Comparison of ENCODE assay signal across 7 mouse cellular contexts in the genomic region with DNA sequence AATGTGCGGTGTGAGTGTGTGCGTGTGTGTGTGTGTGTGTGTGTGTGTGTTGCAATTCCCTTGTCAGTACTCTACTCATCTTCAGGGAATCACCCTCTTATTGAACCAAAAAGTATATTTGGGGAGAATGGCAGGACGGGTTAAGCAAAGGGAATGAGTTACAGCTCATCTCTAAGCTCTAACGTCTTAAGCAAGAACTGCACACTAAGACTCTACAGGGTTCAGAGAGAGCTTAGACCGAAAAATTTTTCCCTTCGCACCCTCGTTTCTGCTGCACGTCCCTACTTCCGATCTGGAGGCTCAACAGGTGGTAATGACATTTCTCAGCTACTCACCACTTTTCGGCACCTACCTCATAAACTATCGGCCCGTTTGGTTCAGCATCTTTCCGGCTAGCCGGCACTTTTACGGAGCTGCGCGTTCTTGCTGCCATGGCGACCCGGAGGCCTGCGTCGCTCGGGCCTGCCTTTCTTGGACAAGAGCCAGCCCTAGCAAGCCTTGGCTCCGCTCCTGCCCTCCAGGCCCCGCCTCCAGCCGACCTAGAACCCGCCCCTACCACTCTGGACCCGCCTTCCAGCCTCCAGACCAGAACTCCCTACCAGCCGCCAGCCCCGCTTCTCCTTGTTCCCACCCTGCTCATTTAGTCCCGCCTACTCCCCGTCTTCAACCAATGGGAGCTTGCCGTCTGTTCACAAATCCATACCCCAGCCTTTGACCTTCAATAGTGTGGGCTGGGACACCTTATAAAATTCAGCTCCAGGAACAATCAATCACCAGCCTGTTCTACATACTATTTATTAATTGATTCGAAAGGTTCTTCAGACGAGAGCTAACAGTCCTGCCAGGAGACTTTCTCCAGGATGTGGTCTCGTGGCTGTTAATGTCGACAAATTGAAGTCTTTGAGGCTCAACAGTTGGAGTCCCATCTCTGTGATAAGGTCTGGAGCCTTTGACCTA. TPM values are rescaled to one million over a fixed set of nuclear protein-coding genes. Genes with fewer than 3 reads are reported as not detected.
DNase-seq lines count a peak whose midpoint lies in the region; ATAC-seq and TF ChIP-seq lines count a peak whose summit lies in the region.

A gene (minus strand): TSS at position 604 of the 957 bp plus-strand sequence.

- H3K9ac ChIP-seq in embryonic facial prominence, embryonic 15.5 days, result no peak within 1 kb of the TSS
- peak within 1 kb of the TSS; percentile 25; the same call in 1 of the 2 replicates for H3K9ac ChIP-seq in kidney, embryonic 14.5 days (ENCODE audit: low read depth, low read length)
- no peak within 1 kb of the TSS for H3K9ac ChIP-seq in limb, embryonic 14.5 days (ENCODE audit: low read depth, low read length, severe bottlenecking)
- no peak within 1 kb of the TSS for H3K9ac ChIP-seq in midbrain, postnatal 0 days (replicated peaks; ENCODE audit: low read length, poor library complexity, severe bottlenecking)

- no peaks in the 10 kb centered on the region for H3K9me3 ChIP-seq in embryonic facial prominence, embryonic 15.5 days (replicated peaks)
- H3K9me3 ChIP-seq in kidney, embryonic 14.5 days (ENCODE audit: control insufficient read depth, low read length), result no peaks in the 10 kb centered on the region
- no peaks in the 10 kb centered on the region for H3K9me3 ChIP-seq in limb, embryonic 14.5 days (ENCODE audit: control insufficient read depth, low read length)
- no peaks in the 10 kb centered on the region for H3K9me3 ChIP-seq in midbrain, postnatal 0 days (ENCODE audit: low read length)

- ATAC-seq in embryonic facial prominence, embryonic 15.5 days (ENCODE audit: insufficient number of reproducible peaks, low FRiP score, low TSS enrichment, low read depth), result peak; percentile 93
- peak; percentile 99 for ATAC-seq in kidney, embryonic 14.5 days (ENCODE audit: low FRiP score, low TSS enrichment)
- peak; percentile 96 for ATAC-seq in limb, embryonic 14.5 days (ENCODE audit: low FRiP score, low read depth)
- peak; percentile 95 for ATAC-seq in midbrain, postnatal 0 days (ENCODE audit: low FRiP score)

- H3K27ac ChIP-seq in bone marrow macrophage, adult 2 months (ENCODE audit: insufficient read depth, low read depth, low read length), result no peak within 1 kb of the TSS
- H3K27ac ChIP-seq in embryonic facial prominence, embryonic 15.5 days (replicated peaks), result no peak within 1 kb of the TSS
- no peak within 1 kb of the TSS for H3K27ac ChIP-seq in kidney, embryonic 14.5 days (ENCODE audit: low read depth, low read length)
- no peak within 1 kb of the TSS for H3K27ac ChIP-seq in limb, embryonic 14.5 days (replicated peaks; ENCODE audit: low read depth, low read length)
- H3K27ac ChIP-seq in midbrain, postnatal 0 days (ENCODE audit: low read depth, low read length), result no peak within 1 kb of the TSS

- 14% methylated on average over 35 of the region's 36 CpGs for WGBS in embryonic facial prominence, embryonic 15.5 days
- 14% methylated on average over 36 of the region's 36 CpGs for WGBS in kidney, embryonic 14.5 days
- WGBS in limb, embryonic 14.5 days, result 12% methylated on average over 36 of the region's 36 CpGs
- 13% methylated on average over 36 of the region's 36 CpGs for WGBS in midbrain, postnatal 0 days

- peak within 1 kb of the TSS; percentile 23 for H3K4me3 ChIP-seq in bone marrow macrophage, adult 2 months (ENCODE audit: insufficient read depth, low read length)
- H3K4me3 ChIP-seq in embryonic facial prominence, embryonic 15.5 days (replicated peaks), result peak within 1 kb of the TSS; percentile 34
- H3K4me3 ChIP-seq in kidney, embryonic 14.5 days (ENCODE audit: low read length), result peak within 1 kb of the TSS; percentile 32
- peak within 1 kb of the TSS; percentile 38 for H3K4me3 ChIP-seq in limb, embryonic 14.5 days (replicated peaks; ENCODE audit: low read length)
- peak within 1 kb of the TSS; percentile 40 for H3K4me3 ChIP-seq in midbrain, postnatal 0 days (ENCODE audit: low read depth, low read length)

- no peaks in the 10 kb centered on the region for H3K27me3 ChIP-seq in embryonic facial prominence, embryonic 15.5 days
- H3K27me3 ChIP-seq in kidney, embryonic 14.5 days (ENCODE audit: control insufficient read depth, insufficient read depth, low read length), result no peaks in the 10 kb centered on the region
- no peaks in the 10 kb centered on the region for H3K27me3 ChIP-seq in limb, embryonic 14.5 days (ENCODE audit: control insufficient read depth, insufficient read depth, low read length)
- H3K27me3 ChIP-seq in midbrain, postnatal 0 days (ENCODE audit: insufficient read depth, low read length), result no peaks in the 10 kb centered on the region

- no peak for TF ChIP-seq POLR2A in bone marrow macrophage, adult 2 months (IDR thresholded peaks at IDR 0.05; ENCODE audit: borderline replicate concordance, low read depth, low read length)
- no peak for TF ChIP-seq POLR2A in limb, embryonic 14.5 days (IDR thresholded peaks at IDR 0.05; ENCODE audit: borderline replicate concordance, extremely low read depth, insufficient read depth, insufficient read length)

- DNase-seq in heart, adult 9 months (ENCODE audit: low spot score in 2 of 2), result peak; percentile 89 to 95
- DNase-seq in limb, embryonic 14.5 days (ENCODE audit: low spot score), result peak; percentile 92
- DNase-seq in midbrain, postnatal 0 days (ENCODE audit: low spot score), result peak; percentile 93
- peak; percentile 71 to 74 for DNase-seq in spleen, postnatal 14 days (ENCODE audit: low spot score in 2 of 2)

- peak within 1 kb of the TSS; percentile 58 for H3K4me2 ChIP-seq in embryonic facial prominence, embryonic 15.5 days (replicated peaks)
- H3K4me2 ChIP-seq in kidney, embryonic 14.5 days (replicated peaks; ENCODE audit: low read depth, low read length), result peak within 1 kb of the TSS; percentile 50
- peak within 1 kb of the TSS; percentile 68 for H3K4me2 ChIP-seq in limb, embryonic 14.5 days (replicated peaks; ENCODE audit: low read depth, low read length, severe bottlenecking)
- peak within 1 kb of the TSS; percentile 62 for H3K4me2 ChIP-seq in midbrain, postnatal 0 days (ENCODE audit: low read depth, low read length, poor library complexity, severe bottlenecking)

- H3K4me1 ChIP-seq in bone marrow macrophage, adult 2 months (ENCODE audit: control insufficient read depth, insufficient read depth, low read length), result 0 out of 2 replicates have a peak, but pooled peaks cover 5% of the 10 kb centered on the region
- no peaks in the 10 kb centered on the region for H3K4me1 ChIP-seq in embryonic facial prominence, embryonic 15.5 days
- H3K4me1 ChIP-seq in kidney, embryonic 14.5 days (ENCODE audit: control insufficient read depth, insufficient read depth, low read length), result no peaks in the 10 kb centered on the region
- no peaks in the 10 kb centered on the region for H3K4me1 ChIP-seq in limb, embryonic 14.5 days (ENCODE audit: control insufficient read depth, insufficient read depth, low read length)
- no peaks in the 10 kb centered on the region for H3K4me1 ChIP-seq in midbrain, postnatal 0 days (ENCODE audit: insufficient read depth, low read length)

- no peak for TF ChIP-seq CTCF in bone marrow macrophage, adult 2 months (IDR thresholded peaks at IDR 0.05; ENCODE audit: low read depth, low read length)
- TF ChIP-seq CTCF in midbrain, postnatal 0 days (IDR thresholded peaks at IDR 0.05), result no peak

- no peaks in the 10 kb centered on the region for H3K36me3 ChIP-seq in embryonic facial prominence, embryonic 15.5 days
- H3K36me3 ChIP-seq in kidney, embryonic 14.5 days (ENCODE audit: control insufficient read depth, insufficient read depth, low read length), result no peaks in the 10 kb centered on the region
- no peaks in the 10 kb centered on the region for H3K36me3 ChIP-seq in limb, embryonic 14.5 days (ENCODE audit: control insufficient read depth, insufficient read depth, low read length)
- H3K36me3 ChIP-seq in midbrain, postnatal 0 days (ENCODE audit: insufficient read depth, low read length), result no peaks in the 10 kb centered on the region

RNA-seq across cellular contexts. Expression of the gene that starts here (rescaled TPM):
- polyA plus RNA-seq in bone marrow macrophage, adult 2 months (2012; ENCODE audit: insufficient read depth, insufficient read length, missing spikeins), result not detected in 2 replicates
- polyA plus RNA-seq in embryonic facial prominence, embryonic 15.5 days (2015; fragmentation: Nextera tagmentation; extraction: Ambion mirVana), result 13.7 and 17.2 TPM in 2 replicates
- polyA plus RNA-seq in kidney, embryonic 14.5 days (2014; fragmentation: Nextera tagmentation; extraction: Ambion mirVana), result 5.7 and 10.3 TPM in 2 replicates
- 16.4 and 17.5 TPM in 2 replicates for polyA plus RNA-seq in limb, embryonic 14.5 days (2012; rRNA removed)
- polyA plus RNA-seq in limb, embryonic 14.5 days (2014; fragmentation: Nextera tagmentation; extraction: Ambion mirVana), result 16.1 and 18.9 TPM in 2 replicates
- 33.3 and 52.6 TPM in 2 replicates for total RNA-seq in midbrain, postnatal 0 days (2014; rRNA removed)
- 26.1 and 28.6 TPM in 2 replicates for polyA plus RNA-seq in midbrain, postnatal 0 days (2015; fragmentation: Nextera tagmentation; extraction: Ambion mirVana)
